Mouse (Mus musculus): ENCODE measurements around the gene Stk16. TPM values are rescaled to one million over a fixed set of nuclear protein-coding genes. Genes with fewer than 3 reads are reported as not detected.

The Stk16 gene
- total RNA-seq (2021): 10 to 100 TPM; 88.8 to 97.7 TPM
- long read RNA-seq, transcript Stk16-201 (8 exons, 2,876 nt): major isoform, 35 of 72 reads
- long read RNA-seq, partial matches to known transcripts: 2 of 72 reads
- long read RNA-seq, other reads (novel, unspliced or antisense): 25 of 72 reads

GRCm38 (mm10) chr1:75210136-75211087 lies at the start of gene Stk16, which contains the start of gene Glb1l:
Gene Stk16 (plus strand): TSS chr1:75210838.
Gene Glb1l (minus strand): TSS chr1:75210813.
- DNase-seq (ENCODE audit: low spot score in 2 of 2): peak; percentile 95 to 97

GRCm38 (mm10) chr1:75168093-75168471 lies 42.6 kb upstream of the Stk16 start:
- no peak for DNase-seq (ENCODE audit: low spot score in 2 of 2)

- DNase-seq (ENCODE audit: low spot score in 2 of 2): peak; percentile 93
Measured at GRCm38 (mm10) chr1:75168472-75169464, 41.9 kb upstream of the Stk16 start, which contains the start of gene Zfand2b. Gene Zfand2b (plus strand): TSS chr1:75168646.

GRCm38 (mm10) chr1:75179334-75180104 lies 31.1 kb upstream of the Stk16 start:
- DNase-seq (ENCODE audit: low spot score in 2 of 2): peak; percentile 79 to 80

GRCm38 (mm10) chr1:75180105-75180590 lies 30.5 kb upstream of the Stk16 start, which contains the start of gene Abcb6:
Gene Abcb6 (minus strand): TSS chr1:75180392.
- DNase-seq (ENCODE audit: low spot score in 2 of 2): peak; percentile 89 to 91

- DNase-seq (ENCODE audit: low spot score in 2 of 2): no peak
Measured at GRCm38 (mm10) chr1:75180741-75181140, 29.9 kb upstream of the Stk16 start.

- DNase-seq (ENCODE audit: low spot score in 2 of 2): no peak
Measured at GRCm38 (mm10) chr1:75181377-75181870, 29.2 kb upstream of the Stk16 start.

- DNase-seq (ENCODE audit: low spot score in 2 of 2): no peak
Measured at GRCm38 (mm10) chr1:75182160-75182559, 28.5 kb upstream of the Stk16 start.

- DNase-seq (ENCODE audit: low spot score in 2 of 2): no peak
Measured at GRCm38 (mm10) chr1:75185495-75185894, 25.1 kb upstream of the Stk16 start.

GRCm38 (mm10) chr1:75187126-75187525 lies 23.5 kb upstream of the Stk16 start:
- no peak for DNase-seq (ENCODE audit: low spot score in 2 of 2)

- no peak for DNase-seq (ENCODE audit: low spot score in 2 of 2)
Measured at GRCm38 (mm10) chr1:75187914-75188483, 22.6 kb upstream of the Stk16 start.

GRCm38 (mm10) chr1:75190577-75190976 lies 20.1 kb upstream of the Stk16 start:
- DNase-seq (ENCODE audit: low spot score in 2 of 2): no peak

- DNase-seq (ENCODE audit: low spot score in 2 of 2): no peak
Measured at GRCm38 (mm10) chr1:75191258-75191621, 19.4 kb upstream of the Stk16 start.

GRCm38 (mm10) chr1:75191622-75192402 lies 18.8 kb upstream of the Stk16 start, which contains the start of the genes Ankzf1 and Atg9a:
Gene Ankzf1 (plus strand): TSS chr1:75192151.
Gene Atg9a (minus strand): TSS chr1:75192196.
- DNase-seq (ENCODE audit: low spot score in 2 of 2): peak; percentile 89 to 91

- peak in 1 of 2 experiments; percentile 45 for DNase-seq (ENCODE audit: low spot score in 2 of 2)
Measured at GRCm38 (mm10) chr1:75192452-75192851, 18.2 kb upstream of the Stk16 start.

GRCm38 (mm10) chr1:75201236-75201635 lies 9.4 kb upstream of the Stk16 start:
- DNase-seq (ENCODE audit: low spot score in 2 of 2): no peak

- peak in 1 of 2 experiments; percentile 36 for DNase-seq (ENCODE audit: low spot score in 2 of 2)
Measured at GRCm38 (mm10) chr1:75208967-75209678, 1.5 kb upstream of the Stk16 start.

- DNase-seq (ENCODE audit: low spot score in 2 of 2): no peak
Measured at GRCm38 (mm10) chr1:75211141-75211708, 587 bp downstream of the Stk16 start.
